Mouse (Mus musculus): ENCODE data around the gene Gm3336. TPM values are rescaled to one million over a fixed set of nuclear protein-coding genes. Genes with fewer than 3 reads are reported as not detected.

Gene Gm3336
- polyA plus RNA-seq (2012; rRNA removed), result 0.65 and 0.92 TPM in 2 replicates

DNA sequence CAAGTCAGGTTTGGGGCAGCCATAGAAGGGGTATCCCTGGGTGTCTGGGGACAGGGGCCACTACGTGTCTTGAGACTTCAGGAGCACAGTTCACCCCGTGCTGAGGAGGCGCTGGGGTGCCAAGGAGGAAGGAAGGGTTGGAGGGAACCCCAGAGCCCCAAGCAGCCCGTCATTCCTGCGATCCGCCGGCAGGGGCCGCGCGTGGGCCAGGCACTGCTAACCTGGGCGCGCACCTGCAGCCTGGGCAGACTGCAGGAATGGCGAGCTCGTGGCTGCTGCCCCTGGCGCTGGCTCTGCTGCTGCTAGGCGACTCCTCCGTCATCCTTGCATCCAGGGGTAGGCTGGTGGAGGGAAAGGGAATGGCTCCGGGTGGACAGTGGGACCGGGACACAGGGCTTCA, at the start of gene Gm3336:
Gm3336 (plus strand) TSS at position 247 of the 400 bp plus-strand sequence.
- DNase-seq (ENCODE audit: low read depth in 1 of 2, low spot score in 2 of 2), result peak in 1 of 2 experiments; percentile 76
- peak; percentile 97 for TF ChIP-seq CTCF (IDR thresholded peaks at IDR 0.05; ENCODE audit: extremely low read depth, insufficient read depth, insufficient read length, insufficient replicate concordance)
- TF ChIP-seq POLR2A (IDR thresholded peaks at IDR 0.05; ENCODE audit: low read depth, low read length), result no peak
- 2% methylated on average over 19 of the region's 19 CpGs for WGBS

DNA sequence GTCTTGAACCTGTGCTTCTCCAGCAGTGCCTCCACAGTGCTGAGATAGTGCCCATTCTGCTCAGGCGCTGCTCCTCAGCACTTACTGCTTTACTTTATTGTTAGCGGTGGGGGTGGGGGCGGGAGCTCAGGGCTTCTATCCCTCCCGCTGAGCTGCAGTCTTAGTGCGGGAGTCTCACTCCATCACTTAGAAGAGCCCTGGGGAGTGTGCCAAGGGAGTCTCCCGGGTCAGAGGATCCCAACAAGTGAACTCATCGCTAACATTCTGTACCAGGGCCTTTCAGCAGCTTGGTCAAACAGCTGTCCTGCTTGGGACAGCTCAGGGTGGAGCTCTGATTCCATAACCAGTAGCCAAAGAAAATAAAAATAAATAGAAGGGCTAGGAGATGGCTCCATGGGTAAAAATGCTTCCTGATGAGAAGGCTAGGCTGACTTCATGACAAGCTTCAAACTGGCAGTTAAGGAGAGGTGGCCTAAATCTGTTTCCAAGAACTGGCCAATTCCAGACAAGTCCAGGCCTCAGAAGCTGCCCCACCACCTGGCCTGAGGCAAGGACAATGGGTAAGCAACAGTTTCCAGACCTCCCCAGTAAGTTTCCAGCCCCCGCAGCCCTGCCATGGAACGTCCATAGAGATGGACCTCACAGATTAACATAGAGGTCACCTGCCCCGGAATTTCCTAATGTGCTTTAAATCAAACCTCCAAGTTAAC, 46.6 kb upstream of the Gm3336 start:
- no peak overlapping the region for H3K27ac ChIP-seq (ENCODE audit: insufficient read depth, low read length)
- H3K4me3 ChIP-seq (ENCODE audit: extremely low read depth, insufficient read depth, insufficient read length), result no peak overlapping the region
- 83% methylated on average over 10 of the region's 10 CpGs for WGBS
- H3K27me3 ChIP-seq (ENCODE audit: control insufficient read depth, insufficient read depth, low read length), result no peaks in the 10 kb centered on the region
- TF ChIP-seq POLR2A (IDR thresholded peaks at IDR 0.05; ENCODE audit: low read depth, low read length) (no peak), CTCF (IDR thresholded peaks at IDR 0.05; ENCODE audit: extremely low read depth, insufficient read depth, insufficient read length, insufficient replicate concordance) (no peak)
- H3K4me1 ChIP-seq (ENCODE audit: control insufficient read depth, insufficient read depth, insufficient read length), result peaks cover 26% of the 10 kb centered on the region; the same call in 1 of the 2 replicates
- H3K36me3 ChIP-seq (ENCODE audit: control insufficient read depth, insufficient read depth, low read length), result no peaks in the 10 kb centered on the region
- DNase-seq (ENCODE audit: low read depth in 1 of 2, low spot score in 2 of 2), result no peak

More for the DNA sequence above, at the start of gene Gm3336:
- Histone ChIP-seq H3K27me3 (ENCODE audit: control insufficient read depth, insufficient read depth, low read length) (no peaks in the 10 kb centered on the region), H3K36me3 (ENCODE audit: control insufficient read depth, insufficient read depth, low read length) (no peaks in the 10 kb centered on the region), H3K4me1 (ENCODE audit: control insufficient read depth, insufficient read depth, insufficient read length) (peaks cover 3% of the 10 kb centered on the region), H3K4me3 (ENCODE audit: extremely low read depth, insufficient read depth, insufficient read length) (no peak within 1 kb of the TSS), H3K27ac (ENCODE audit: insufficient read depth, low read length) (no peak within 1 kb of the TSS)

DNA sequence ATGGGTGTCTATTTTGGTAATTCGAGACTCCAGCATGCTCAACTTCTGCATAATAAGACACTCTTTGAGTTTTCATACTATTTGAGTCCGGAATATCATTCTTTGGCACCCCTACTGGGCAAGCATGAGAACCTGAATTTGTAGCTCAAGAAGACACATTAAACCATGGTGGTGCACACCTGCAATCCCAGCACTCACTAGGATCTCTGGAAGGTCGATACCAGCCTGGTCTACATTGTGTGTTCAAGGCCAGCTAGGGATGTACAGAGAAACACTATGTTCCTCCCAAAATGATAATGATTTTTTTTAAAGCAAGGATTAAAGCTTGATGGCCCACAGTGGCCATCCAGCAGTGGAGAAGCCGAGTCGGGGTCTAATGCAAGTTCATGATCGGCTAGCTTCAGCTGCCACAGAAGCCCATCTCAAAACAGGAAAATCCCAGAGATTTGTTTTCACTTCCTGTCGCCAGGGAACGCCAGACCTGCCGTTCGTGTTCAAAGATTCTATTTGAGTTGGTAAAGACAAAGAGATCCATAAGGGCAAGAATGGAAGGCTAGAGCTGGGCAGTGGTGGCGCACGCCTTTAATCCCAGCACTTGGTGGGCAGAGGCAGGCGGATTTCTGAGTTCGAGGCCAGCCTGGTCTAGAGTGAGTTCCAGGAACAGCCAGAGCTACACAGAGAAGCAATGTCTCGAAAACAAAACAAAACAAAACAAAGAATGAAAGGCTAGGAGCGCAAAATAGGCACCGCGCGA, 45.8 kb upstream of the Gm3336 start:
- peak overlapping the region; percentile 67 for H3K27ac ChIP-seq (ENCODE audit: insufficient read depth, low read length)
- H3K36me3 ChIP-seq (ENCODE audit: control insufficient read depth, insufficient read depth, low read length), result no peaks in the 10 kb centered on the region
- no peaks in the 10 kb centered on the region for H3K27me3 ChIP-seq (ENCODE audit: control insufficient read depth, insufficient read depth, low read length)
- DNase-seq (ENCODE audit: low read depth in 1 of 2, low spot score in 2 of 2), result no peak
- peaks cover 29% of the 10 kb centered on the region; the same call in 1 of the 2 replicates for H3K4me1 ChIP-seq (ENCODE audit: control insufficient read depth, insufficient read depth, insufficient read length)
- TF ChIP-seq POLR2A (IDR thresholded peaks at IDR 0.05; ENCODE audit: low read depth, low read length), result no peak
- 36% methylated on average over 19 of the region's 19 CpGs for WGBS
- H3K4me3 ChIP-seq (ENCODE audit: extremely low read depth, insufficient read depth, insufficient read length), result peak overlapping the region; percentile 20

DNA sequence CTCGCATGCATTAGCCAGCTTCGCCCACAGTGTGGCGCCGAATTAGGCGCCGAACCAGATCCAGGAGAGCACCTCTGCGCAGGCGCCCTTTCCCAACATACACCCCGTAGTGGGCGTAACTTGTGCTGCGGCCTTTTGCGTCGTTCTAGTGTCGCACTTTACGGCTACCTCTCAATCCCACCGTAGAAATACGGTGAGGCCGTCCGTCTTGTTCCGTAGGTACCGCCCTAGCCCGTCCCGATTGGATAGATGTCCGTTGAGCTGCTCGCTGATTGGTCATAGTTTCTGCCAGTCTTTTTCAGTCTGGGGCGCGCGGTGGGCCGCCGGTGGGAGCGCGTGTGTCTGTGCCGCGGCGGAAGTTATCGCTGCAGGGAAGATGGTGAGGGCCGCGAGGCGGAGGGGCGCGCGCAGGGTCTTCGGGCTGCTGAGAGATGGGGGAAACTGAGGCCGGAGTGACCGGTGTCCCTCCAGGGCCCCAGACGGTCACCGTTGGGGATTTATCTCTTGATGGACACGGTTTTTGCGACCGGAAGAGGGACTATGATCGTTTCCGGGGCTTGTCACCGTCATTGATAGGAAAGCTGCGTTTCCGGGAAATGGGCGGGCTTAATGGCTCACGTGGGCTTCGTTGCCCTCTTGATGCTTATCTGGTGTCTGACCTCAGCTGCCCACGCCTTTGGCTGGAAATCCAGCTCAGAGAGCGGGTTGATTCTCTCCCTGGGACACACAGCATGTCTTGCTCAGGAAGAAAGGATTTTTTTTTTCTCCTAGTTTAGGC, 45.1 kb upstream of the Gm3336 start, which contains the start of gene Lsm4:
Lsm4 (plus strand) TSS at position 170 of the 778 bp plus-strand sequence.
- Histone ChIP-seq H3K4me1 (ENCODE audit: control insufficient read depth, insufficient read depth, insufficient read length) (peaks cover 33% of the 10 kb centered on the region; the same call in 1 of the 2 replicates), H3K36me3 (ENCODE audit: control insufficient read depth, insufficient read depth, low read length) (peaks cover 6% of the 10 kb centered on the region), H3K27me3 (ENCODE audit: control insufficient read depth, insufficient read depth, low read length) (no peaks in the 10 kb centered on the region), H3K4me3 (ENCODE audit: extremely low read depth, insufficient read depth, insufficient read length) (peak within 1 kb of the TSS; percentile 73), H3K27ac (ENCODE audit: insufficient read depth, low read length) (peak within 1 kb of the TSS; percentile 99)
- under 1% methylated on average over 60 of the region's 60 CpGs for WGBS
- peak; percentile 92 for TF ChIP-seq CTCF (IDR thresholded peaks at IDR 0.05; ENCODE audit: extremely low read depth, insufficient read depth, insufficient read length, insufficient replicate concordance)
- TF ChIP-seq POLR2A (IDR thresholded peaks at IDR 0.05; ENCODE audit: low read depth, low read length), result peak; percentile 31
- peak; percentile 95 to 99 for DNase-seq (ENCODE audit: low read depth in 1 of 2, low spot score in 2 of 2)

DNA sequence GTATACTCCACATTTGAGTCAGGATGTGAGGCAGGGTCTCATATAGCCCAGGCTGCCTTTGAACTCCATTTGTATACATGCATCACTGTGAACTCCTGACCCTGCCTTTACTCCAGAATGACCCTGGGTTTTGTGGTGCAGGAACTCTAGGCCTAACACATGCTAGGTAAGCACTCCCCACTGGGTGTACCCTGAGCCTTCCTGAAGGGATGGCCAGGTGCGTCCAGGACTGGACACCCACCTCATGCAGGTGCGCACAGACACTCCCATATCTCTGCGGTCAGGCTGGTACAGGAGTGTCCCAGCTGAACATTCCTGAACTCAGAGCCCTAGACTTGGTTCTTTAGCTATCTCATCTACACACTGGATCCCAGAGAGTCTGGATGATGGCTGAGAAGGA, 44.2 kb upstream of the Gm3336 start:
- no peaks in the 10 kb centered on the region for H3K27me3 ChIP-seq (ENCODE audit: control insufficient read depth, insufficient read depth, low read length)
- no peak for DNase-seq (ENCODE audit: low read depth in 1 of 2, low spot score in 2 of 2)
- H3K4me1 ChIP-seq (ENCODE audit: control insufficient read depth, insufficient read depth, insufficient read length), result peaks cover 33% of the 10 kb centered on the region; the same call in 1 of the 2 replicates
- TF ChIP-seq CTCF (IDR thresholded peaks at IDR 0.05; ENCODE audit: extremely low read depth, insufficient read depth, insufficient read length, insufficient replicate concordance) (no peak), POLR2A (IDR thresholded peaks at IDR 0.05; ENCODE audit: low read depth, low read length) (no peak)
- peak overlapping the region; percentile 73; the same call in 1 of the 2 replicates for H3K4me3 ChIP-seq (ENCODE audit: extremely low read depth, insufficient read depth, insufficient read length)
- 80% methylated on average over 3 of the region's 3 CpGs for WGBS
- H3K27ac ChIP-seq (ENCODE audit: insufficient read depth, low read length), result peak overlapping the region; percentile 99
- peaks cover 12% of the 10 kb centered on the region for H3K36me3 ChIP-seq (ENCODE audit: control insufficient read depth, insufficient read depth, low read length)

DNA sequence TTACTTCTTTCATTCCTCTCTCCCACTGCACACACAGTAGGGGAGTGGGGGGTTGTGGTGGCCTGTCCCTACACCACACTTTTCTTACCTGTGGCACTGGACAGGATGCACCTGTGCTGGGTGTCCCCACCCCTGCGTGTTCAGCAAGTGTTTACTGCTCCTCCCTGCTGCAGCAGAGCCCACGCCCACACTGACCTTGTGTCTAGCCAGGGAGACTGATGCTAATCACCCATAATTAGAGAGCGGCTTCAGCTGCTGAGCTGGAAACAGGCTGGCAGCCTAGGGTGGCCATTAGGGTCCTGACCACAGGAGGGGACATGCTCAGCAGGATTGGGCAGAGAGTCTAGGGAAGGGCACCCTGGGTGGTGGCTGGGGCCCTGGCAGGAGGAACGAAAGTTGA, 43.6 kb upstream of the Gm3336 start:
- Histone ChIP-seq H3K27me3 (ENCODE audit: control insufficient read depth, insufficient read depth, low read length) (no peaks in the 10 kb centered on the region), H3K4me3 (ENCODE audit: extremely low read depth, insufficient read depth, insufficient read length) (no peak overlapping the region), H3K36me3 (ENCODE audit: control insufficient read depth, insufficient read depth, low read length) (peaks cover 12% of the 10 kb centered on the region), H3K4me1 (ENCODE audit: control insufficient read depth, insufficient read depth, insufficient read length) (peaks cover 33% of the 10 kb centered on the region; the same call in 1 of the 2 replicates), H3K27ac (ENCODE audit: insufficient read depth, low read length) (peak overlapping the region; percentile 99)
- DNase-seq (ENCODE audit: low read depth in 1 of 2, low spot score in 2 of 2), result no peak
- WGBS, result 39% methylated on average over 4 of the region's 4 CpGs
- TF ChIP-seq POLR2A (IDR thresholded peaks at IDR 0.05; ENCODE audit: low read depth, low read length), result no peak
- no peak for TF ChIP-seq CTCF (IDR thresholded peaks at IDR 0.05; ENCODE audit: extremely low read depth, insufficient read depth, insufficient read length, insufficient replicate concordance)
